Mouse (Mus musculus) ovary, adult 10 weeks (tissue): ENCODE data around the gene Txlng. TPM values are rescaled to one million over a fixed set of nuclear protein-coding genes. Genes with fewer than 3 reads are reported as not detected.

Source experiments
- polyA plus RNA-seq: library from polyadenylated mRNA; stranded (reverse); fragments of 350-450 nt; fragmentation: Illumina TruSeq; extraction: RNeasy Lipid Tissue Mini Kit (QIAGEN cat#74804); gene quantifications from one replicate; pipeline ENCODE4 v1.2.3, GENCODE M21; 2014

Gene Txlng
- 52.7 TPM for polyA plus RNA-seq

GRCm38 (mm10) chrX:162829203-162829708, at the start of gene Txlng:
Gene Txlng, minus strand, starts transcription at chrX:162829454.

DNA sequence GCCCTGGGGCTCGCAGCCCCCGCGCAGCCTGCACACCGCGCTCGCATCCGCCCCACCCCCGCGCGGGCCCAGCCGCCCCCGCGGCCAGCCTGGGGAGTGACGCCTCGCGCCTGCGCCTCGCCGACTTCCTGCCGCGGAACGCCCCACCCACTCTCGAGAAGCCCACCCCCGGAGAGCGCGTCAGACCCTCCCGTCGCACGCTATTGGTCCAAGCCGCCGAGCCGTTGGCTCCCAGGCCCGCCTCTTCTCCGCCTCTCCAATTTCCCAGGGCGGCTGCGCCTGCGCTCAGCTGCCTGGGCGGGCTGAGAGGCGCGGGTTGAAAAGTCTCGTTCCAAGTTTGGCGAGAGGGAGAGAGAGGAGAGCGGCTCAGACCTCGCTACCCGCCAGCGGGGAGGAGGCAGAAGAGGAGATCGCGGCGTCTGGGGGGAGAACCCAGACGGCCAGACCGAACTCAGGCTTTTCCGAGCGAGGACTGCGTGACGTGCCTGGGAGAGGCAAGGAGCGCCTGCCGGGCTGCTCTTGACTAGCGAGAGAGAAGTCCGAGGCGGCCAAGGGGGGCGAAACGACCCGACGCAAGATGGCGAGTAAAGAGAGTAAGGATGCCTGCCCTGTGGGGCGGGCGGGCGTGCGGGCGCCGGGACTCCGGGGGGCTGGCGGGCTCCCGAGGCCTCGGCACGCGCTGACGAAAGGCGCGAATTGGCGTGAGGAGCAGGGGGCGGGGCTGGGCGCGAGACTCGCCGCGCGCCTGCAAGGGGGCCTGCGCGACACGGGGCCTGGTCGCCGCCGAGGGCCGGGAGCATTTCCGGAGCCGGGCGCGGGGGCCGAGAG, 68.9 kb downstream of the Txlng start, which contains the start of gene Rbbp7:
Gene Rbbp7 (plus strand): TSS at position 288 of the 828 bp plus-strand sequence.

Other genes starting within 250 kb of the Txlng start
- gene Reps2, start 185.8 kb downstream of the Txlng start, polyA plus RNA-seq: 30.0 TPM
- 1,179 TPM for gene Rbbp7, start 69.1 kb downstream of the Txlng start, polyA plus RNA-seq
- 309 TPM for gene Syap1, start 59.0 kb upstream of the Txlng start, polyA plus RNA-seq
- 242 TPM for gene Ctps2, start 71.8 kb upstream of the Txlng start, polyA plus RNA-seq
- gene S100g, start 135.1 kb upstream of the Txlng start, polyA plus RNA-seq: 11.6 TPM